8 mouse cellular contexts compared by ENCODE assay signal in the genomic region with DNA sequence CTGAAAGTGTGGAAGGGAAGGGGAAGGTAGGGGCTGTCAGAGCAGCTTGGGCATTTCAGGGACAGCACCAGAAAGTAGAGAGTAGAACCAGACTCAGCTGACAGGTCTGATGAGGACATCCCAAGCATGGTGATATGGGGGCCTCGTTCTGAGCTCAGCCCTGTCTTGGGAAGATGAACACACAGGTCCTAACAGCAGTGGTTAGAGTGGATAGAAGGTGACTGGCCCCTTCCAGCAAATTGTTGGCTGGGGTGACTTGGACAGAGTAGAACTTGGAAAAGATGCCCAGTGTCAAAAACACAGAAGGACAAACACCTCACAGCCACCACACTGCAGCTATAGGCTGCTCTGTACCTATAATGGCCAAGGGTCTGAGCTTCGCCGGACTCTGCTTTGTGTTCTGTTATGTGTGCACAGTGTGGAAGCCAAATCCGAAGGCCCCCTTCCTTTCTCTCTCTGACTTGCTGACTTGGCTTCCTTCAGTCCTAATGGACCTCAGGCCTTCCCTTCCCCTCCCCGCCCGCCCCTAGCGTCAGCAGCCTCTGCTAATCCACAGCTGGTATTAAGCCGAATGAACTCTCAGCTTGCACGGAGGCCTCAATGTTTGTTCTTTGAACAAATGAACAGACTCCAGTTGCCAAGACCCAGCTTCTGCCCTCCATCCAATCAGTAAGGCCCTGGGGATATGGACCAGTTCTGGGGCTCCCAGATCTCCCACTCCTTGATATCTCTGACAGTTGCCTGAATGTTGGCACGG. TPM values are rescaled to one million over a fixed set of nuclear protein-coding genes. Genes with fewer than 3 reads are reported as not detected.
A peak's percentile ranks its signal among the peaks of the same experiment; 100 is the strongest.
DNase-seq lines count a peak whose midpoint lies in the region; ATAC-seq lines count a peak whose summit lies in the region.

No protein-coding gene starts in this region.

- no peaks in the 10 kb centered on the region for H3K9me3 ChIP-seq in hindbrain, embryonic 10.5 days
- H3K9me3 ChIP-seq in midbrain, embryonic 14.5 days (ENCODE audit: control insufficient read depth, low read length), result no peaks in the 10 kb centered on the region

- peak; percentile 28 for DNase-seq in gastrocnemius, postnatal 14 days
- no peak for DNase-seq in gastrocnemius, postnatal 36 days
- peak; percentile 65 for DNase-seq in embryo, embryonic 10.5 days (ENCODE audit: low spot score)
- DNase-seq in hindbrain, embryonic 10.5 days (ENCODE audit: low spot score), result peak; percentile 35
- DNase-seq in midbrain, embryonic 14.5 days, result peak; percentile 67
- no peak for DNase-seq in cerebellum, postnatal 10 days
- no peak for DNase-seq in adipocyte (ENCODE audit: low spot score)
- no peak for DNase-seq in cerebellum, adult 18-20 months

- no peak overlapping the region for H3K4me3 ChIP-seq in hindbrain, embryonic 10.5 days
- no peak overlapping the region for H3K4me3 ChIP-seq in midbrain, embryonic 14.5 days (replicated peaks; ENCODE audit: low read depth, low read length)

- peak; percentile 31; the same call in 1 of the 2 replicates for ATAC-seq in midbrain, embryonic 14.5 days (ENCODE audit: low FRiP score, low TSS enrichment)

- H3K27ac ChIP-seq in hindbrain, embryonic 10.5 days, result peak overlapping the region; percentile 70
- peak overlapping the region; percentile 38; the same call in 1 of the 2 replicates for H3K27ac ChIP-seq in midbrain, embryonic 14.5 days (replicated peaks; ENCODE audit: low read depth, low read length)

- no peaks in the 10 kb centered on the region for H3K27me3 ChIP-seq in hindbrain, embryonic 10.5 days (ENCODE audit: insufficient read depth, poor library complexity, severe bottlenecking)
- H3K27me3 ChIP-seq in midbrain, embryonic 14.5 days (ENCODE audit: control insufficient read depth, insufficient read depth, low read length), result no peaks in the 10 kb centered on the region

- H3K4me2 ChIP-seq in midbrain, embryonic 14.5 days (ENCODE audit: low read length), result no peak overlapping the region

- 0 out of 2 replicates have a peak overlapping the region, but pooled peaks have one; percentile 26 for H3K9ac ChIP-seq in midbrain, embryonic 14.5 days (replicated peaks; ENCODE audit: low read length)

- peaks cover 25% of the 10 kb centered on the region for H3K4me1 ChIP-seq in hindbrain, embryonic 10.5 days (replicated peaks)
- peaks cover 11% of the 10 kb centered on the region for H3K4me1 ChIP-seq in midbrain, embryonic 14.5 days (ENCODE audit: control insufficient read depth, insufficient read depth, low read length)

- intact Hi-C loops in gastrocnemius, postnatal 14 days (cut with DNase I; ENCODE audit: low total_unique reads), result no loop called here
- intact Hi-C loops in gastrocnemius, postnatal 36 days (cut with DNase I), result no loop called here

- WGBS in hindbrain, embryonic 10.5 days, result 43% methylated on average over 10 of the region's 10 CpGs
- WGBS in midbrain, embryonic 14.5 days, result 22% methylated on average over 10 of the region's 10 CpGs

- no peaks in the 10 kb centered on the region for H3K36me3 ChIP-seq in hindbrain, embryonic 10.5 days
- no peaks in the 10 kb centered on the region for H3K36me3 ChIP-seq in midbrain, embryonic 14.5 days (ENCODE audit: control insufficient read depth, insufficient read depth, low read length)

RNA-seq across cellular contexts. Expression of a gene that starts 48.3 kb away (rescaled TPM):
- 1 to 10 TPM; 3.5 to 6.9 TPM for total RNA-seq in gastrocnemius, postnatal 14 days (2021)
- total RNA-seq in gastrocnemius, postnatal 36 days (2021), result 1 to 10 TPM; 3.7 to 5.8 TPM
- polyA plus RNA-seq in hindbrain, embryonic 10.5 days (2016; fragmentation: Nextera tagmentation; extraction: Ambion mirVana), result 5.8 and 6.0 TPM in 2 replicates
- polyA plus RNA-seq in midbrain, embryonic 14.5 days (2014; fragmentation: Nextera tagmentation; extraction: Ambion mirVana), result 1.6 and 4.2 TPM in 2 replicates

Comparison
In these comparisons a context has a peak if more than half of its experiments do, and no peak if none do; other contexts are left out.
1. DNase-seq: peak in gastrocnemius, postnatal 14 days (single experiment), embryo, embryonic 10.5 days (single experiment), hindbrain, embryonic 10.5 days (single experiment) and midbrain, embryonic 14.5 days (single experiment); none in gastrocnemius, postnatal 36 days (0 of 2), cerebellum, postnatal 10 days (0 of 2), adipocyte (single experiment) and cerebellum, adult 18-20 months (0 of 2).